Mouse (Mus musculus) gastrocnemius, adult 2 months (tissue): ENCODE measurements around the gene Nrm. TPM values are rescaled to one million over a fixed set of nuclear protein-coding genes. Genes with fewer than 3 reads are reported as not detected.
"Not testable (repeated sequence)": the region's sequence is repeated elsewhere in the genome, so short reads cannot be mapped to it uniquely, and the experiment has no call there.

Source experiments
- DNase-seq: peaks from one replicate; pipeline ENCODE4 v3.0.0; 2022
- H3K27ac ChIP-seq: fragments of 200-600 bp; 2 replicates; pipeline ENCODE4 v1.8.1; 2022; ENCODE audit warnings: mild to moderate bottlenecking
- H3K4me3 ChIP-seq: fragments of 200-600 bp; 2 replicates; pipeline ENCODE4 v1.8.1; 2022; ENCODE audit warnings: mild to moderate bottlenecking, moderate library complexity
- CTCF ChIP-seq: fragments of 200-600 bp; IDR thresholded peaks from 2 replicates; pipeline ENCODE4 v1.8.1; 2022; ENCODE audit warnings: antibody characterized with exemption, mild to moderate bottlenecking, moderate library complexity
- intact Hi-C: fragments of 180-260 bp; cut with DNase I; formaldehyde crosslinking; loops from one replicate; pipeline ENCODE4 v1.15.1; 2025
- total RNA-seq, 2 experiments: library from RNA; stranded (reverse); gene quantifications; 2 replicates each; pipeline ENCODE4 v1.2.3; 2021

The Nrm gene
- total RNA-seq, 2 experiments from 2014 or later = 0.82 to 0.86 TPM

- Histone ChIP-seq H3K4me3 (peak overlapping the region; percentile 84), H3K27ac (peak overlapping the region; percentile 87)
- TF ChIP-seq CTCF = no peak
- peak; percentile 90 for DNase-seq
- intact Hi-C loops = loop anchor here (1.0 to 2.0 kb wide), 2 partner anchors 36 to 80 kb away; partner anchors contain the start of genes Mrps18b and Ppp1r10
Measured at GRCm38 (mm10) chr17:35836991-35837422, 24.1 kb upstream of the Nrm start.

DNA sequence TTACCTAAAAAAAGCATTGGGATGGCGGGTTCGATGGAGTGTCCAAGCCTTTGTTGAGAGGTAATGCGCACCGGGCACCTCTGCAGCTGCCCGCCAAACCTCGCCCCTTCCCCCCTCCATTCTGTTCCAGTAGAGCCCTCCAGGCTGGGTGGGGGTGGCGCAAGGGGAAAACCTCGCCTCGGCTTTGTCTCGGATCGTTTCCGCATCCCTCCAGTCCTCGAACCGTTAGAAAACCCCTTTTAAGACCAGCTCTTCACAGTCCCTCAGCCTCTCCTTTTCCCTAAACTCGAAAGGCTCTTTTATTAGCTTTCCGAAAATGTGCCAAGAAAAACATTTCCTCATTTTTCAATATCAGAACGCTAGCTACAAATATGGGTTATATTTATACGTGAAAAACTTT lies 23.6 kb upstream of the Nrm start:
- DNase-seq = peak; percentile 52
- intact Hi-C loops = loop anchor here (2.0 kb wide), 1 partner anchor 79 kb away; the partner anchor contains the start of genes Mrps18b and Ppp1r10

GRCm38 (mm10) chr17:35838122-35838544 lies 23.0 kb upstream of the Nrm start, which contains the start of gene Tubb5:
Gene Tubb5 (minus strand): TSS chr17:35838306.
- intact Hi-C loops = no loop called here
- H3K4me3 ChIP-seq = peak within 1 kb of the TSS; percentile 84
- peak within 1 kb of the TSS; percentile 87 for H3K27ac ChIP-seq
- peak; percentile 98 for DNase-seq
- no peak for TF ChIP-seq CTCF

More for the DNA sequence above, 23.6 kb upstream of the Nrm start:
- H3K4me3 ChIP-seq = peak overlapping the region; percentile 84
- H3K27ac ChIP-seq = peak overlapping the region; percentile 87
- no peak for TF ChIP-seq CTCF

DNA sequence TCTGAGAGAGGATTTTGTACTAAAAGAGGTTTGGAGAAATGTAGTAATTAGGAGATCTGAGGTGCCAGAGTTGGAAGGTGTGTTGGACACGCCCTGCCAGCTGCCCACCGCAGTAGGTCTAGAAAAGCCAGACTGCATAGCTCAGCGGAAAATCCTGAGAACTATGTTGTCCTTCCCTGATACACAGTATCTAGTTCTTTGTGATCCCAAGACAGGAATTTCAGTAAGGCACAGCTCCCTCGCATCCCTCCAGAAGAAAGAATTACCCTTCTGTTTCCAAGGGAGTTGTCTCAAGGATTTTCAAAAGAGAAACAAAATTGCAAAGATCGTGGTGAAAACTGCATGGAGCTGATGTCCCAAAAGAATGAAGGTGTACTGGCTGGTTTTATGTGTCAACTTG lies 22.5 kb upstream of the Nrm start:
- TF ChIP-seq CTCF = no peak
- Histone ChIP-seq H3K4me3 (peak overlapping the region; percentile 84), H3K27ac (peak overlapping the region; percentile 87)
- no peak for DNase-seq
- intact Hi-C loops = no loop called here

- H3K27ac ChIP-seq = peak overlapping the region; percentile 87
- H3K4me3 ChIP-seq, intact Hi-C loops, DNase-seq: not testable (repeated sequence)
Measured at GRCm38 (mm10) chr17:35839002-35839401, 22.1 kb upstream of the Nrm start.

DNA sequence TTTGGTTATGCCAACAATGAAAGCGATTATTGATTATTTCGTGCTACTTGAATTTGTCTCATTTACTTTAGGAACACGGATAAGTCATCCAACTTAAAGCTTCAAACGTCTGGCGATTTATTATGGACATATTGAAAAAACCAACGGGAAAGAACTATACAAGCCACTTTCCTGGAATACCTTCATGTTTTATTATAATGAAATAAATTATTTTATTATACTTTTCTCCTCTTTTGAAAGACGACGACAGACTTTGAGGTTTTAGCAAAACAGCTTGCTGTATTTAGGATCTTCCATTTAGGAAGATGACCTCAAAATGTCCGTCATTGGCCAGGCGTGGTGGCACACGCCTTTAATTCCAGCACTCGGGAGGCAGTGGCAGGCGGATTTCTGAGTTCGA lies 20.6 kb upstream of the Nrm start:
- H3K27ac ChIP-seq = peak overlapping the region; percentile 95
- peak overlapping the region; percentile 85 for H3K4me3 ChIP-seq
- intact Hi-C loops = no loop called here
- no peak for DNase-seq
- TF ChIP-seq CTCF = no peak

GRCm38 (mm10) chr17:35841076-35841950 lies 19.8 kb upstream of the Nrm start, which contains the start of gene Mdc1:
Gene Mdc1 (plus strand): TSS chr17:35841515.
- Histone ChIP-seq H3K4me3 (peak within 1 kb of the TSS; percentile 85), H3K27ac (peak within 1 kb of the TSS; percentile 95)
- peak; percentile 99 for DNase-seq
- intact Hi-C loops = no loop called here
- peak; percentile 29; the same call in 1 of the 2 replicates for TF ChIP-seq CTCF

DNA sequence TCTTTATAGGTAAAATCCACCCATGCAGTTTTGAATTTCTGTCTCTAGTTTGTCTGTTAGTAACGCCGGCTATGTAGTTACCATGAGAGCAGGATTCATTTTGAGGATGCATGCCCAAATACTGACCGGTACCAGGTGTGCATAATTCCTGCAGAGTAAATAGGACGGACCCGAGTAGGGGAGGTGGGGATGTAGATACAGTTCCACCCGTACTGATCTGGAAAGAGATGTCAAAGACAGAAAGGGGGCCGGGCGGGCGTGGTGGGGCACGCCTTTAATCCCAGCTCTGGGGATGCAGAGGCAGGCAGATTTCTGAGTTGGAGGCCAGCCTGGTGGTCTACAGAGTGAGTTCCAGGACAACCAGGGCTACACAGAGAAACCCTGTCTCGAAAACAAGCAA lies 19.1 kb upstream of the Nrm start:
- intact Hi-C loops = loop anchor here (2.0 kb wide), 1 partner anchor 19 kb away; the partner anchor contains the start of gene Nrm
- TF ChIP-seq CTCF = no peak
- no peak for DNase-seq
- peak overlapping the region; percentile 85 for H3K4me3 ChIP-seq
- peak overlapping the region; percentile 81 for H3K27ac ChIP-seq

GRCm38 (mm10) chr17:35843514-35843913 lies 17.6 kb upstream of the Nrm start:
- Histone ChIP-seq H3K27ac (no peak overlapping the region), H3K4me3 (no peak overlapping the region)
- no peak for DNase-seq
- peak; percentile 50 for TF ChIP-seq CTCF
- intact Hi-C loops = loop anchor here (2.0 kb wide), 1 partner anchor 17 kb away; the partner anchor contains the start of gene Nrm

DNA sequence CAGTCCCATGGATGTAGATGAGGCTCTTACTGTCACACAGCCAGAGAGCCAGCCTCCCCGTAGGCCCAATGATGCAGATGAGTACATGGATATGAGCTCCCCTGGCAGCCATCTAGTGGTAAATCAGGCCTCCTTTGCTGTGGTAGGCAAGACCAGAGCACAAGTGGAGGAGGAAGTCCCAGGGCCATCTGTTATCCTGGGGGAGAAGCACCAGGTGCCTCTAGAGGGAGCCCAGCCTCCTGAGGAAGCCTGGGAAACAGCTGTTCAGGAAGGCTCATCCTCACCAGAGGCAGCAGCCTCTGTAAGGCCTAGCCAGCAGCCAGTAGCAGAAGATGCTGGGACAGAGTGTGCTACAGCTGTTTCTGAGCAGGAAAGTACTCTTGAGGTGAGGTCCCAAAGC lies 13.0 kb upstream of the Nrm start:
- TF ChIP-seq CTCF = peak; percentile 28; the same call in 1 of the 2 replicates
- Histone ChIP-seq H3K4me3 (no peak overlapping the region), H3K27ac (no peak overlapping the region)
- DNase-seq = peak; percentile 11
- intact Hi-C loops = no loop called here

- Histone ChIP-seq H3K27ac (no peak overlapping the region), H3K4me3 (no peak overlapping the region)
- peak; percentile 2 for DNase-seq
- TF ChIP-seq CTCF = no peak
- intact Hi-C loops = no loop called here
Measured at GRCm38 (mm10) chr17:35850974-35851373, 10.1 kb upstream of the Nrm start.

GRCm38 (mm10) chr17:35859371-35859770 lies 1.7 kb upstream of the Nrm start:
- TF ChIP-seq CTCF = no peak
- no peak overlapping the region for H3K4me3 ChIP-seq
- no peak for DNase-seq

DNA sequence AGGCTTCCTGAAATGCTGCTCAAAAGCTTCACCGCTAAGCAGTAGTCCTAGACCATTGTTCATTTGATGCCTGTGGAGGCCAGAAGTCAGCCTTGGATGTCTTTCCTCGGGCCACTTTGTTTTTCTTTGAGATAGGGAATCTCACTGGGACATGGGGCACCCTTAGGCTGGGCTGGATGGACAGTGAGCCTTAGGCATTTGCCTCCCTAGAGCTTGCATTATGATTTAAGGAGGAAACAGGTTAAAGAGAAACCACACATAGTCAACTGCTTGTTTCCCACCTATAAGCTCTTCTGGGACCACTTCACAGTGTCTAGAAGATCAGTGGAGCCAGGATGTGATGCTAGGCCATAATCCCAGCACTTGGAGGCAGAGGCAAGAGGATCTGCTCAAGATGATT lies 1.3 kb upstream of the Nrm start:
- no peak for DNase-seq
- TF ChIP-seq CTCF = no peak
- intact Hi-C loops = loop anchor here (2.0 kb wide), 1 partner anchor 17 kb away; no protein-coding TSS in a partner anchor
- Histone ChIP-seq H3K27ac (no peak overlapping the region), H3K4me3 (no peak overlapping the region)

More at GRCm38 (mm10) chr17:35859371-35859770, 1.7 kb upstream of the Nrm start:
- intact Hi-C loops = no loop called here
- H3K27ac ChIP-seq = no peak overlapping the region
